Mouse (Mus musculus) kidney, embryonic 14.5 days (tissue): ENCODE results near the gene Eri3. TPM values are rescaled to one million over a fixed set of nuclear protein-coding genes. Genes with fewer than 3 reads are reported as not detected.

ENCODE experiments used
- ATAC-seq: fragments of 200-750 bp; cut with Nextera tagmentation; 2 replicates; pipeline ENCODE4 v1.8.0; 2017; ENCODE audit warnings: moderate number of reproducible peaks, mild to moderate bottlenecking, moderate TSS enrichment, moderate library complexity; ENCODE audit not compliant: low FRiP score, low TSS enrichment
- H3K27ac ChIP-seq: fragments of 300-500 bp; sonication (generic); 2 replicates; pipeline ENCODE4 v1.5.1; 2014; ENCODE audit warnings: low read depth, mild to moderate bottlenecking, low read length, moderate library complexity, mixed read lengths
- H3K27me3 ChIP-seq: fragments of 300-500 bp; sonication (generic); 2 replicates; pipeline ENCODE4 v1.6.1; 2014; ENCODE audit warnings: mild to moderate bottlenecking, low read length; ENCODE audit not compliant: control insufficient read depth, insufficient read depth
- H3K36me3 ChIP-seq: fragments of 300-500 bp; sonication (generic); 2 replicates; pipeline ENCODE4 v1.6.1; 2014; ENCODE audit warnings: low read length, mixed read lengths; ENCODE audit not compliant: control insufficient read depth, insufficient read depth
- H3K4me1 ChIP-seq: fragments of 300-500 bp; sonication (generic); 2 replicates; pipeline ENCODE4 v1.6.1; 2014; ENCODE audit warnings: low read length, mixed read lengths; ENCODE audit not compliant: control insufficient read depth, insufficient read depth
- H3K4me2 ChIP-seq: fragments of 300-500 bp; sonication (generic); replicated peaks from 2 replicates; pipeline ENCODE4 v1.6.1; 2014; ENCODE audit warnings: low read depth, mild to moderate bottlenecking, low read length
- H3K4me3 ChIP-seq: fragments of 300-500 bp; sonication (generic); 2 replicates; pipeline ENCODE4 v1.5.1; 2014; ENCODE audit warnings: mild to moderate bottlenecking, low read length
- H3K9ac ChIP-seq: fragments of 300-500 bp; sonication (generic); 2 replicates; pipeline ENCODE4 v1.6.1; 2014; ENCODE audit warnings: low read depth, mild to moderate bottlenecking, low read length, moderate library complexity
- H3K9me3 ChIP-seq: fragments of 300-500 bp; sonication (generic); 2 replicates; pipeline ENCODE4 v1.6.1; 2016; ENCODE audit warnings: low read length; ENCODE audit not compliant: control insufficient read depth
- WGBS: fragments of 180-500 bp; shearing (Covaris S2); extraction: QIAGEN DNeasy Blood & Tissue Kit; methylation state at CpG from one replicate; pipeline ENCODE4 v1.1.7; 2014; 5-methylcytosine and 5-hydroxymethylcytosine counted together
- polyA plus RNA-seq: library from polyadenylated mRNA; unstranded; fragments of >200 nt; fragmentation: Nextera tagmentation; extraction: Ambion mirVana; gene quantifications from 2 replicates; pipeline ENCODE4 v1.2.1, GENCODE M21; 2014

The Eri3 gene
- polyA plus RNA-seq, 1 experiment from 2014 or later: 161 TPM

GRCm38 (mm10) chr4:117654703-117655499, 104.7 kb downstream of the Eri3 start:
- Histone ChIP-seq H3K4me1 (peaks cover 36% of the 10 kb centered on the region), H3K27ac (no peak overlapping the region), H3K9ac (no peak overlapping the region), H3K4me2 (no peak overlapping the region), H3K9me3 (no peaks in the 10 kb centered on the region), H3K4me3 (no peak overlapping the region), H3K36me3 (peaks cover 2% of the 10 kb centered on the region; the same call in 1 of the 2 replicates), H3K27me3 (no peaks in the 10 kb centered on the region)
- 65% methylated on average over 9 of the region's 9 CpGs for WGBS
- no peak for ATAC-seq

GRCm38 (mm10) chr4:117655500-117655863, 105.3 kb downstream of the Eri3 start:
- Histone ChIP-seq H3K9me3 (no peaks in the 10 kb centered on the region), H3K27me3 (no peaks in the 10 kb centered on the region), H3K4me3 (no peak overlapping the region), H3K27ac (no peak overlapping the region), H3K36me3 (peaks cover 5% of the 10 kb centered on the region), H3K4me1 (peaks cover 36% of the 10 kb centered on the region), H3K4me2 (no peak overlapping the region), H3K9ac (no peak overlapping the region)
- 72% methylated on average over 5 of the region's 5 CpGs for WGBS
- no peak for ATAC-seq

DNA sequence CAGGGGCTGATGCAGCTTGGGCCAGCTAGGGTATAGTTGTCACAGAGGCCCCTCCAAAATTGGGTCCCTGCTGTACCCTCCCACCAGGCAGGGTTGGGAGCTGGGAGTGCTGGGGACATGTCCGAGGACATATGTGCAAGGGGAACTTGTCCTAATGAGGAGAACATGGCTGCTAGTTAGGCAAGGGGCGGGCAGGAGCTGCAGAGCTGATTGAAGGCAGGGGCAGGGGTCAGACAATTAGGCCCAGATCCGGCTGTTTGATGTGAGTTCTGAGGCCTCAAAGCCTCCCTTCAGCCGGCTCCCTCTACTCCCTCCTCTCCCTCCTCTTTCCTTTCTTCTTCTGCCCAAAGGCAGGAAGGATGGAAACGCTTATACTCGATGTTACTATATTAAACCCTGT, 106.8 kb downstream of the Eri3 start:
- ATAC-seq: no peak
- 34% methylated on average over 6 of the region's 6 CpGs for WGBS
- Histone ChIP-seq H3K4me1 (peaks cover 36% of the 10 kb centered on the region), H3K9me3 (no peaks in the 10 kb centered on the region), H3K9ac (no peak overlapping the region), H3K36me3 (peaks cover 14% of the 10 kb centered on the region), H3K27me3 (no peaks in the 10 kb centered on the region), H3K4me2 (no peak overlapping the region), H3K4me3 (no peak overlapping the region), H3K27ac (no peak overlapping the region)

- Histone ChIP-seq H3K4me2 (no peak overlapping the region), H3K27ac (no peak overlapping the region), H3K9ac (no peak overlapping the region), H3K4me3 (no peak overlapping the region), H3K27me3 (no peaks in the 10 kb centered on the region), H3K4me1 (peaks cover 29% of the 10 kb centered on the region), H3K9me3 (no peaks in the 10 kb centered on the region), H3K36me3 (peaks cover 14% of the 10 kb centered on the region)
- 75% methylated on average over 4 of the region's 4 CpGs for WGBS
- ATAC-seq: no peak
These were observed 107.5 kb downstream of the Eri3 start for GRCm38 (mm10) chr4:117657646-117658045.

DNA sequence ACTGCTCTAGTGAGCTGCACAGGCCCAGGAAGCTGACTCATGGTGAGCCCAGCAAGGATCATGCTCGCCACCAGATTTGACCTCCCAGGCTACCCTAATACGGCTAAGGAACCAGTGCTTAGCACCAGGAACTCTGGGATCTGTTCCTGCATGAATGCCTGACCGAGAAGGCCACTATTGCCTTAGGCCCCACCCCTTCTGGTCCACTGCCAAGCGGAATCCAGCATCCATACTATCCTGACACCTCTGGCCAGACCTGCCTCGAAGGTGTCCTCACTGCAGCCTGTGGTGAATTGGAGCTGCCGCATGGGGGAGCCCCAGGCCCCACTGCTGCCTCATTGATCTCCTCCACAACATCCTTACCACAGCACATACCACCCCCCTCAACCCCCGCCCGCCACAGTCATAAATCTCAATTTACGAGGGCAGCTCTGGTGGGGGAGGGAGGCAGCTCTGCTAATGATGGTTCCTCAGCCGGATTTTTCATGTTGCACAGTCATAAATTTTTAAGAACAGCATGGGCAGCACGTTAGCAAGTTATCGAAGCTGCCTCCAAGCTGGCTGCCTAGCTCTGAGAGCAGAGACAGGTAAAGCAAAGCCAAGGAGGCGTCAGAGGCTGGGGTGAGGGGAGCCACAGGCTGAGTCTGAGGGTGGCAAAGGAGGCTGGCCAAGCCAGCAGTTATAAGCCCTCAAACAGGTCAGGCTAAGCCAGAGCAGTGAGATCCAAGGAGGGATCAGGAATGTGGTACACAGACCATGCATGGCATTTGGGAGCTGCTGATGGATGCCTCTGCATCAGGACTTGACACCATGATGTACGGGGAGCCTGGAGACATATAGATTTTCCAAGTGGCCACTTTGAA, 108.6 kb downstream of the Eri3 start:
- no peak overlapping the region for H3K9ac ChIP-seq
- no peak overlapping the region for H3K4me3 ChIP-seq
- no peaks in the 10 kb centered on the region for H3K27me3 ChIP-seq
- 11% methylated on average over 14 of the region's 14 CpGs for WGBS
- H3K4me1 ChIP-seq: peaks cover 29% of the 10 kb centered on the region
- ATAC-seq: peak; percentile 82
- H3K9me3 ChIP-seq: no peaks in the 10 kb centered on the region
- H3K27ac ChIP-seq: no peak overlapping the region
- H3K4me2 ChIP-seq: no peak overlapping the region
- peaks cover 14% of the 10 kb centered on the region for H3K36me3 ChIP-seq

DNA sequence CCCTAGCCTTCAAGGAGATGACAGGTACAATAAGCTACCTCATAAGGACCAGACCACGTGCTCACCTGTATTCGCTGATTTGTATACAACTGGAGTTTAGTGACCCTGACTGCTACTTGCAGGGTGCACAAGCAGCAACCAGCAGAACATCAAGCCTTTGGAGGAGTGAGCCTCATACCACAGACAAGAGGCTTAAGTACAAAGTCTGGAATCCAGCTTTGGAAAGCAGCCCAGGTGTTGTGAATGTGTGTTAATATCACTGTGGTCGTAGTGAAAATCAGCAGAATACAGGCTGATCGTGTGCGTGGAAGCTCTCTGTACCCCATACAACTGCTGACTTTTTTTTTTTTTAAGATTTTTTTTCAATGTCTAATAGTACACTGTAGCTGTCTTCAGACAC, 109.8 kb downstream of the Eri3 start:
- Histone ChIP-seq H3K36me3 (peaks cover 14% of the 10 kb centered on the region), H3K27me3 (no peaks in the 10 kb centered on the region), H3K9ac (no peak overlapping the region), H3K4me3 (no peak overlapping the region), H3K4me2 (no peak overlapping the region), H3K9me3 (no peaks in the 10 kb centered on the region), H3K27ac (no peak overlapping the region), H3K4me1 (peaks cover 23% of the 10 kb centered on the region)
- no peak for ATAC-seq
- WGBS: 92% methylated on average over 5 of the region's 5 CpGs

DNA sequence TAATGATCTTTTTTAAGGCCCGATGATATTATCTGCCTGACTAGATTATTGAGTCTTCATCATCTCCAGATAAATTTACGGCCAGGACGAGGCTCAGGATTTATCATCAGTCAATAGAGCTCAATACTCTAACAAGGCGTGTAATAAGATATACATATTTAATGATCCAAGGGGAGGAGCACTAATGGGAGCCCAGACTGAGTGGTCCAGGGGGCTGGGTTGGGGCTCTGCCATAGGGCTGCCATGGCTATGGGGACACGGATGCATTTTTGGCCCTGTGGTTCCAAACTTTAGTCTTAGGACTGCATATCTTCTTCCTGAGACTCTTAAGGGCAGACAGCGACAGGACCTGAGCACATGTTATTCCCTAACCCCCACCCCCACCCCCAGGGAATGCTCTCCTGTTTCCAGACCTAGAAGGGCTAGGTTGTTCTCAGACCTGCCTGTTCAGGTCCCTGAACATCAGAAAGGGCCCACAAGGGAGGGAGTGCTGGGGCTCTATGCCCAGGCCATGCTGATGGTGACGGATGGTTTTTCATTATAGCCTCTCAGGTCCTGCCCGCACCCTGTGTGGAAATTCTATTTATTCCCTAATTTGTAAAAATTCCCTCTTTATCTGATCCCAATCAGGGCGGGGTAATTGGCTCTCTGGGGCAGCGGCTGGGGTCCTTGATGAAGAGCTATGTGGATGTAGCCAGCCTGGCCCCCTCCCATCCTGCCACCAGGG, 114.4 kb downstream of the Eri3 start:
- no peak overlapping the region for H3K9ac ChIP-seq
- no peak overlapping the region for H3K27ac ChIP-seq
- H3K36me3 ChIP-seq: peaks cover 14% of the 10 kb centered on the region
- 0 out of 2 replicates have a peak, but pooled peaks cover under 1% of the 10 kb centered on the region for H3K4me1 ChIP-seq
- H3K4me3 ChIP-seq: no peak overlapping the region
- no peaks in the 10 kb centered on the region for H3K9me3 ChIP-seq
- no peak for ATAC-seq
- H3K27me3 ChIP-seq: no peaks in the 10 kb centered on the region
- no peak overlapping the region for H3K4me2 ChIP-seq
- WGBS: 81% methylated on average over 10 of the region's 10 CpGs

DNA sequence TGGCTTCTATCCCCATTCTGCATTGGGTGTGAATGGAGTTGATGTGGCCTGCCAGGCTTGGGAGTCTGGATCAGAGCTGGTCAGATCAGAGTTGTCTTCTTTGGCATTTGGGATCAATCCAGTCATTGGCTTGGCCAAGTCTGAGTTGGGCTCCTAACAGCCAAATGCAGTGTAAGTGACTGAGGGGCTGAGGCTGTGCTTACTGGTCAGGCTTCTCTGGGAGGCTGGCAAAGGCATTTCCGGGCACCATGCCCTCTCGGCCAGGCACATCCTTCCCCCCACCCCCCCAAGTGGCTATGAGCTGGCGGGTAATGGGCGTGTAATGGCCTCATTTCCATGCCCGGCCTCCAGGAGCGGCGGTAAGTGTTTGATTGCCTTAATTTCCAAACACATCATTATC, 115.4 kb downstream of the Eri3 start:
- Histone ChIP-seq H3K27me3 (no peaks in the 10 kb centered on the region), H3K4me2 (no peak overlapping the region)
- 64% methylated on average over 7 of the region's 7 CpGs for WGBS

More for the DNA sequence above, 115.4 kb downstream of the Eri3 start:
- Histone ChIP-seq H3K9me3 (no peaks in the 10 kb centered on the region), H3K4me1 (no peaks in the 10 kb centered on the region), H3K4me3 (no peak overlapping the region), H3K27ac (no peak overlapping the region), H3K9ac (no peak overlapping the region), H3K36me3 (peaks cover 8% of the 10 kb centered on the region; the same call in 1 of the 2 replicates)
- no peak for ATAC-seq
